Mouse (Mus musculus): ENCODE results near the gene Abl1.
A peak's percentile ranks its signal among the peaks of the same experiment; 100 is the strongest.

The Abl1 gene

DNA sequence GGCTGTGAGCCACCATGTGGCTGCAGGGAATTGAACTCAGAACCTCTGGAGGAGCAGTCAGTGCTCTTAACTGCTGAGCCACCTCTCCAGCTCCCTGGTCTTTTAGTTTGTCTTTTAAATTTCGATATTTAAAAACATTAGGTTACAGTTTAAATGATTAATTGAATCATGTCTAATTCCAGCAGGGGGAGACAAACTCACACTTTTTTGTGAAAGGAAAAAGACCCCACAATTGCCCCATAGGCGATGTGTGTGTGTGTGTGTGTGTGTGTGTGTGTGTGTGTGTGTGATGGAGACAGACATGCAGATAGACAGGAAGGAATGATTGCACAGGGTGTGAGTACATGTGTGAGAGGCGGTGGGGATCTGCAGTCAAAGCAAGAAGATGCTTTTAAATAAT is 100.1 kb downstream of the Abl1 start:
- DNase-seq (ENCODE audit: low spot score) = no peak

- DNase-seq (ENCODE audit: low spot score) = no peak
Measured at GRCm38 (mm10) chr2:31789215-31789614, 101.0 kb downstream of the Abl1 start.

- DNase-seq (ENCODE audit: low spot score) = no peak
Measured at GRCm38 (mm10) chr2:31790728-31791251, 102.6 kb downstream of the Abl1 start.

- DNase-seq (ENCODE audit: low spot score) = no peak
Measured at GRCm38 (mm10) chr2:31791260-31791659, 103.1 kb downstream of the Abl1 start.

DNA sequence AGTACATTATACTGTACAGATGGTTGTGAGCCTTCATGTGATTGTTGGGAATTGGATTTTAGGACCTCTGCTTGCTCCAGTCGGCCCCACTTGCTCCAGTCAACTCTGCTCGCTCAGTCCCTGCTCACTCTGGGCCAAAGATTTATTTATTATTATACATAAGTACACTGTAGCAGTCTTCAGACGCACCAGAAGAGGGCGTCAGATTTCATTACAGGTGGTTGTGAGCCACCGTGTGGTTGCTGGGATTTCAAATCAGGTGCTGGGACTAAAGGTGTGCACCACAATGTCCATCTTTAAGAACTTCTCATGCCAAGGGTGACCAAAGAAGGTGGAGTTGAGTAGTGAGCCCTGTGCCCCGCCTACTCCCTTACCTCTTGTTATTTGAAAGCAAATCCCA is 104.4 kb downstream of the Abl1 start:
- DNase-seq (ENCODE audit: low spot score) = no peak

DNA sequence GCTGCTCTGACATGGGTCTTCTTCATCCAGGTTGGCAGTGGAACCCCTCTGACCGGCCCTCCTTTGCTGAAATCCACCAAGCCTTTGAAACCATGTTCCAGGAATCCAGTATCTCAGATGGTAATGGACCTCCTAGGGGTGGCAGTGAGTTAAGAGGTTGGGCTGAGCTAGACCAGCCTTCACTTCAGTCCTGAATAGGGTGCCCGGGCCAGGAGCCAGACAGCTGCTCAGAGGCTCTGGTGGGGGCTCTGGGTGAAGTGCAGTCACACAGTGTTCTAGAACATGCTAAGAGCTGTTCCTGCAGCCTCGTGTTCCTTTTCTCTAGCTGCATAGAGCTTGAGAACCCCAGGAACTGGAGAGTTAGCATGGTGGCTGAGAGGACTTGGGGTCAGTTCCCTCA is 108.8 kb downstream of the Abl1 start:
- no peak for DNase-seq (ENCODE audit: low spot score)

DNA sequence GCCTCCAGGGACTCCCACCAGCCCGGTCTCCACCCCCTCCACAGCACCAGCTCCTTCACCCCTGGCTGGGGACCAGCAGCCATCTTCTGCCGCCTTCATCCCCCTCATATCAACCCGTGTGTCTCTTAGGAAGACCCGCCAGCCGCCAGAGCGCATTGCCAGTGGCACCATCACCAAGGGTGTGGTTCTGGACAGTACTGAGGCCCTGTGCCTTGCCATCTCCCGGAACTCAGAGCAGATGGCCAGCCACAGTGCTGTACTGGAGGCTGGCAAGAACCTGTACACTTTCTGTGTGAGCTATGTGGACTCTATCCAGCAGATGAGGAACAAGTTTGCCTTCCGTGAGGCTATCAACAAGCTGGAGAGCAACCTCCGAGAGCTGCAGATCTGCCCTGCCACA is 113.2 kb downstream of the Abl1 start:
- no peak for DNase-seq (ENCODE audit: low spot score)

- no peak for DNase-seq (ENCODE audit: low spot score)
Measured at GRCm38 (mm10) chr2:31802811-31803210, 114.6 kb downstream of the Abl1 start.

GRCm38 (mm10) chr2:31803480-31803879 is 115.3 kb downstream of the Abl1 start:
- DNase-seq (ENCODE audit: low spot score) = no peak

- DNase-seq (ENCODE audit: low spot score) = no peak
Measured at GRCm38 (mm10) chr2:31806639-31807382, 118.6 kb downstream of the Abl1 start.

DNA sequence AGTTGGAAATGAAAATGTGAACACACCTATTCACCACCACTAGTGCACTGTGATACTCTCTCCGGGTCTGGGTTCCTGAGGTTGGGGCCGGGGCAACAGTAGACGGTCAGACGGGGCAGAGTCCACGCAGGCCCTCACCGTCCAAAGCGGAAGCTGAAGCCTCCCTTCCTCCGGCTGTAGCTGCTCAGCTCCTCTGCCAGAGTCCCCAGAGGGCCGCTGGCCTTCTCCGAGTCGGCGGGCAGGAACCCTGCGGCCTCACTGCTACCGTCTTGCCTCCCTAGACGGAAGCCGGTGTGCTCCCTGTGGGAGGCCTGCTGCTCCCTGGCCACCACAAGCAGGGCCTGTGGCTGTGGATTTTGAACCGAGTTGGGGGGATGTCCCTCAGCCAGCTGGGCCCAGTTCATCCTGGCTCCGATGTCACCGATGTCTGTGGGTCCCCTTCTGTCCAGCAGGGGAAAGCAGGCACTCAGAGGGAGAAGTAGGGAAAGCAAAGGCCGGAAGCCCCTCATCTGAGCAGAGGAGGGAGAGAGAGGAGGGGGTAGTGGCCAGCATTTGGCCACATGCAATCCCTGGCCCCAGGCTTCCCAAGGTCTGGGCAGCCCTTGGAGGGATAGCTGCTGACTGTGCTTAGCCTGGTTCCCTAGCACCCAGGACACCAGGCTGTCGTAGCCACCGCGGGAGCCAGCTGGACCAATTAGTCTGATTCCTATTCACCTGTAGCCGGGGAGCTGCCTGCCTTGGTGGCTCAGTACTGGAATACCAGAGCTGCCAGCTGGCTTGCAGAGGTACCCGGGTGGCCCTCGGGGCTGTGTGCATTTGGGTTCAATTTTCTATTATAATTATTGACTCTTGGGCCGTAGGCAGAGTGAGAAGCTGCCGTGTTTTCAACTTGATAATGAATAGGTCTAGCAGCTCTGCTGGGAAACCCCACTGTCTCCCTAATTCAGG is 120.5 kb downstream of the Abl1 start:
- no peak for DNase-seq (ENCODE audit: low spot score)

DNA sequence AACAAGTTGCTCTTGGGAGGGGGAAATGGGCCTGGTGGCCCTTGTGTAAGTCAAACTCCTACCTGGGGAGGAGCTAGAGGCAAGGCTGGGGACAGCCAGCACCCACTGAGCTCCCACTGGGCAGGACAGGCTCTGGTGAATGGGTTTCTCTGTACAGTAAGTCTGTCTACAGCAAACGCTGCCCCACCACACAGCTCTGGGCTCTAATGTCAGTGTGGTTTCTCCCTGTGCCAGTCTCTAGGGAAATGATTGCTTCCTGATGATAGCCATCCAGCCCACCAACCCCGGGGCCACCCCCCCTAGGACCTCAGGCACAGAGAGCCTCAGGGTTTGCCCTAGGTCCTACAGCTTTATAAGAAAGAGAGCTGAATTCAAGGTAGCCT is 121.2 kb downstream of the Abl1 start:
- no peak for DNase-seq (ENCODE audit: low spot score)

GRCm38 (mm10) chr2:31810444-31810843 is 122.3 kb downstream of the Abl1 start, which contains the start of gene Qrfp:
Gene Qrfp (minus strand): TSS chr2:31810580.
- DNase-seq (ENCODE audit: low spot score) = no peak

GRCm38 (mm10) chr2:31811086-31811958 is 123.1 kb downstream of the Abl1 start:
- no peak for DNase-seq (ENCODE audit: low spot score)

DNA sequence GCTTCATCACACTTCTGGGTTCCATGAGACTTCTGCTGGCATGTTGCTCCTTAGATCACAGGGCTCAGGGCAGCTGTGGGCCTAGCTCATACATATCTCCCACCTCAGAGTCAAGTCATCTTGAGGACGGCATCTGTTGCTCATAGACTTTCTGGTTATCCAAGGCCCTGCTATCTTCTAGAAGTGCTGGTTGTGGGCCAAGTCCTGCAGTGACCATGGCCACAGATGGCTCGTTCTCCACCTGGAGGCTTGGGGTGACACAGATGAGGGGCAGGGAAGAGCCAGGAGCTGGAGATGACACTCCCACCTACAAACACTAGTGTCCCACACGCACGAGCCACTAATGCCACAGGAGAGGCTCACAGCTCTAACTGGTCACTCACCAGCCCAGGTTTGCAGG is 125.5 kb downstream of the Abl1 start:
- no peak for DNase-seq (ENCODE audit: low spot score)

GRCm38 (mm10) chr2:31814699-31815098 is 126.5 kb downstream of the Abl1 start:
- no peak for DNase-seq (ENCODE audit: low spot score)

- DNase-seq (ENCODE audit: low spot score) = peak; percentile 47
Measured at GRCm38 (mm10) chr2:31815367-31815766, 127.2 kb downstream of the Abl1 start.

GRCm38 (mm10) chr2:31822524-31823371 is 134.6 kb downstream of the Abl1 start:
- no peak for DNase-seq (ENCODE audit: low spot score)

- no peak for DNase-seq (ENCODE audit: low spot score)
Measured at GRCm38 (mm10) chr2:31823933-31824730, 136.0 kb downstream of the Abl1 start.

DNA sequence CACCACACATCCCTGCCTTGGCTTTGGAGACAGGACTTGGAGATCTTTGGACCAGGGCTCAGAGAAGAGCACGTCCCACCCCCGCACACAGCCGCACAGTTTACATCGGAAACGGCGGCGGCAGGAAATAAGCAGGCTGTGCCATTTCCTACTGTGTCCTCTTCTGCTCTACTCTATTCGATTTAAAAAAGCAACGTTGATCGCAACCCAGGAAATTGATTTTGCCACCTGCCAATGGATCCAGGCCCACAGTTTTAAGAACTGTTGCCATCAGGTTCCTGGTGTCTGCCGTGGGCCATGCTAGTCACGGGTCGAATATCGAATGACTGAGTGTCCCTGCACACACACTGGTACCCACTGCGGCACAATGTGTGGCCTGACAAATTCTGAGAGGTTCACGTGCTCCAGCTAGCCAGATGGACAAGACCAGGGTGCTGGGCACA is 137.3 kb downstream of the Abl1 start:
- DNase-seq (ENCODE audit: low spot score) = no peak

Measured in testis, postnatal 14 days (tissue).